Mouse (Mus musculus) embryonic facial prominence, embryonic 15.5 days (tissue): Measurements from ENCODE around the gene Celf6. TPM values are rescaled to one million over a fixed set of nuclear protein-coding genes. Genes with fewer than 3 reads are reported as not detected.
A peak's percentile ranks its signal among the peaks of the same experiment; 100 is the strongest.

Experiments used
- ATAC-seq: fragments of 200-750 bp; cut with Nextera tagmentation; 2 replicates; pipeline ENCODE4 v1.8.0; 2017; ENCODE audit warnings: low read depth, moderate TSS enrichment; ENCODE audit not compliant: insufficient number of reproducible peaks, low FRiP score, low TSS enrichment
- H3K27ac ChIP-seq: fragments of 300-500 bp; sonication (generic); replicated peaks from 2 replicates; pipeline ENCODE4 v1.5.1; 2015; ENCODE audit warnings: mild to moderate bottlenecking, inconsistent platforms
- H3K27me3 ChIP-seq: fragments of 300-500 bp; sonication (generic); 2 replicates; pipeline ENCODE4 v1.6.1; 2015; ENCODE audit warnings: inconsistent platforms
- H3K36me3 ChIP-seq: fragments of 300-500 bp; sonication (generic); 2 replicates; pipeline ENCODE4 v1.6.1; 2015; ENCODE audit warnings: mild to moderate bottlenecking, inconsistent platforms
- H3K4me1 ChIP-seq: fragments of 300-500 bp; sonication (generic); 2 replicates; pipeline ENCODE4 v1.6.1; 2015; ENCODE audit warnings: inconsistent platforms
- H3K4me2 ChIP-seq: fragments of 300-500 bp; sonication (generic); replicated peaks from 2 replicates; pipeline ENCODE4 v1.6.1; 2015; ENCODE audit warnings: mild to moderate bottlenecking, inconsistent platforms
- H3K4me3 ChIP-seq: fragments of 300-500 bp; sonication (generic); replicated peaks from 2 replicates; pipeline ENCODE4 v1.5.1; 2015; ENCODE audit warnings: mild to moderate bottlenecking, inconsistent platforms
- H3K9ac ChIP-seq: fragments of 300-500 bp; sonication (generic); 2 replicates; pipeline ENCODE4 v1.6.1; 2015; ENCODE audit warnings: inconsistent platforms
- H3K9me3 ChIP-seq: fragments of 300-500 bp; sonication (generic); replicated peaks from 2 replicates; pipeline ENCODE4 v1.6.1; 2016; ENCODE audit warnings: inconsistent platforms
- WGBS: fragments of 180-500 bp; shearing (Covaris S2); methylation state at CpG from one replicate; pipeline ENCODE4 v1.1.7; 2015; 5-methylcytosine and 5-hydroxymethylcytosine counted together
- polyA plus RNA-seq: library from polyadenylated mRNA; unstranded; fragments of >200 nt; fragmentation: Nextera tagmentation; extraction: Ambion mirVana; gene quantifications from 2 replicates; pipeline ENCODE4 v1.2.1, GENCODE M21; 2015

The Celf6 gene
- polyA plus RNA-seq, 1 experiment from 2014 or later = 0.48 TPM

DNA sequence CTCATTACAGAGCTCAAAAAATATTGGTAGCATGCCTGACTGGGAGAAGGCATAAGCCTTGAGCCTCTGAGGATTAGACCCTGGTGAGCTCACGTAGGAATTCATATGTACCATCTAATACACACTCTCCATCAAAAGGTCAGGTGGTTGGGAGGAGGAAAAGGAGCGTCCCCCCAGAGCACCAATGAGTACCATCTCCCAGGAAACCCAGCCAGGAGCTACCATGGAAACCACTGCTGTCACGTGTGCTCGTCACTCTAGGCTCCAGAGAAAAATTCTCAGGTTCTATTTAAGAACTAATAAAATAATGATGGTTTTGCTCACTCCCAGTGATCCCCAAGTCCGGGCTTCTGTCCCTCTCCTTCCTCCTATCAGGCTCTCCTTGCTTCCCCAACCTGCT is 10.5 kb downstream of the Celf6 start:
- Histone ChIP-seq H3K9ac (no peak overlapping the region), H3K9me3 (no peaks in the 10 kb centered on the region), H3K4me1 (no peaks in the 10 kb centered on the region), H3K27ac (no peak overlapping the region), H3K27me3 (peaks cover 8% of the 10 kb centered on the region; the same call in 1 of the 2 replicates), H3K4me2 (no peak overlapping the region), H3K4me3 (no peak overlapping the region), H3K36me3 (no peaks in the 10 kb centered on the region)
- 68% methylated on average over 5 of the region's 5 CpGs for WGBS
- no peak for ATAC-seq

DNA sequence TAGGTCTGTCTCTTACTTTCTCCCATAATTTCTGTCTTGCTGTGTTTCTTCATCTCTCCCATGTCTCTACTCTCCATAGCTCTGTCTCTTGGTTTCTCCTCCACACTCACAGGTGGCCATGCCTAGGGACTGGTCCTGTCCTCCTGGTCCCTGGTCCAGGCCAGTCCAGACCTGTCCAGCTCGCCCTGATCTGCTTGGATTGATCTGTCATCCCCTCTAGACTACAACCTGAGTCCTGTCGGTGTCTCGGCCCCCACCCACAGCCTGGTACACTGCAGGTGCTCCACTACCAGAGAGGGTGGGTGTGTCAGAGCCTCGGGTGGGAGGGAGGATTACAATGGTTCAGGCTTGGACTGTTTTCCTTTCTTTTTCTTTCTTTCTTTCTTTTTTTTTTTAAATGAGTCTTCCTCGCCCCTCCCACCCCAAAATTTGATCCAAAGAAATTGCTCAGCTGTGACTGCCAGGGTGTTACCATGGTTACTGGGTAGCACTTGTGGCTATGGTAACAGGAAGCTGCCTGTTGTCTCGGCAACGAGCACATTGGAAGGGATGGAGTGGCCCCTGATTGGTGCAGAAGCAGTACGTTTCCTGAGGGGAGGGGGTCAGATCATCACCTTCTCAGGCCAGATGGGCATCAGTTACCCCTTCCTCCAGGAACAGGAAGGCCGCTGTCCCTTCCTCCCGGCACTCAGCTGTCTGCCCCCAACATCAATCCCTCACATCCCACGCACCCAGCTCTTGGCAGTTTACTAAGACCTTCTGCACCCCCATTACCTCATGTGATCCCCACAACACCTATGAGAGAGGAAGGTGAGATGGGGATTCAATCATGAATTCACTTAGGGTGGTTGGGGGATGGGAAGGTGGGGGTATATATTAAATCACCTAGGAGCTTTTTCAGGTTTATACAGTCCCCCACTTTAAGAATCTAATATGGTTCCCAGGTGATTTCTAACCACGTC is 11.3 kb downstream of the Celf6 start:
- H3K4me2 ChIP-seq = no peak overlapping the region
- H3K9ac ChIP-seq = no peak overlapping the region
- H3K27ac ChIP-seq = no peak overlapping the region
- no peak overlapping the region for H3K4me3 ChIP-seq
- WGBS = 33% methylated on average over 12 of the region's 12 CpGs
- H3K36me3 ChIP-seq = no peaks in the 10 kb centered on the region
- H3K4me1 ChIP-seq = no peaks in the 10 kb centered on the region
- no peaks in the 10 kb centered on the region for H3K9me3 ChIP-seq
- peaks cover 8% of the 10 kb centered on the region; the same call in 1 of the 2 replicates for H3K27me3 ChIP-seq
- no peak; the same call in 1 of the 2 replicates for ATAC-seq

DNA sequence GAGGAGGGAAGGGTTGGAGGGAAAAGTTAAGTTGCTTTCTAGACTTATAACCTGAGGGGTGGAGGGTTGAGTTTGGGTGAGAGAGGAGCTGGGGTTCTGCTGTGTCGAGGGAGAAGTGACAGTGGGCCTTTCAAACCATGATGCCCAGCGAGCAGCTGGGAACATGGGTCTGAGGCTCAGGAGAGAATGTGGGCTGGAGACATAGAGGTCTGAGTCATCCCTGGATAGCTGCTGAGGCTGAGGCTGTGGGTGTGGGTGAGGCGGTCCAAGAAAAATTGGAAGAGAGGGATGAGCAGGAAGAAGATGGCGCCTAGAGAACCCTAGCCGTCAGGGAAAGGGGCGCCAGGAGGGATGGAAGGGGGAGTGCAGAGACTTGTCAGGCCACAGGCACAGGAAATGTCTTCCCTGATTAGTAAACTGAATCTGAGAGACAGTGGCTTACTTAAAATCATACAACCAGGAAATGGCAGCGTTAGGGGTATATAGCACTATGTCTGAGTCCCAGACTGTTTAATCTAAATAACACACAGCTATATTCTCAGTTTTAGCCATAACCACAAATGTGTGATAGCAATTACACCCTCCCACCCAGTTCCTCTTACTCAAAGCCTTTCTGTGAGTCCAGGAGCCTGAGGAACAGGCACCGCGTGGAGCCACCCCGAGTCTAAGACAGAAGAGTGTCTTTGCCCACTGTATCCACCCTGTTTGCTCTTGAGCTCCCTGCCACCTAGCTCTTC is 12.2 kb downstream of the Celf6 start:
- Histone ChIP-seq H3K27ac (no peak overlapping the region), H3K9me3 (no peaks in the 10 kb centered on the region), H3K4me1 (no peaks in the 10 kb centered on the region), H3K4me3 (no peak overlapping the region), H3K27me3 (peaks cover 8% of the 10 kb centered on the region; the same call in 1 of the 2 replicates), H3K36me3 (no peaks in the 10 kb centered on the region), H3K9ac (no peak overlapping the region), H3K4me2 (no peak overlapping the region)
- 70% methylated on average over 10 of the region's 10 CpGs for WGBS
- no peak for ATAC-seq

DNA sequence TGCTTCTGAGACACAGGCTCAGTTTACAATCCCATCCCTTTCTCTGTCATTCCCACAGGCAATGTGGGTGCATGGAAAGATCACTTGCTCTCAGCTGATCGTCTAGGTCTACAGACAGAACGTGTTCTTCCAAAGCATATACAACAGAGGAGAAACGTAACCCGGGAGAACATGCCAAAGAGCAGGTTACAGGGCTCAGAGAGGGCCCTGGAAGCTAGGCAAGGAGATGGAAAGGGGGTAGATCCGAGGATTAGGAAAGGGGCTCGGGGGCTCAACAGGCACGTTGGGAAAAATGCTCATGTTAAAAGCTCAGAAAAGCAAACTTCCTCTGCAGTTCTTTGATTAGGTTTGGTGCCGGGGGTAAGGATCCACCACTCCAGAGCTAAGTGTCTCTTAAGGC is 23.9 kb downstream of the Celf6 start:
- H3K9me3 ChIP-seq = no peaks in the 10 kb centered on the region
- 75% methylated on average over 8 of the region's 8 CpGs for WGBS
- no peak overlapping the region for H3K4me2 ChIP-seq
- H3K9ac ChIP-seq = no peak overlapping the region
- no peak overlapping the region for H3K27ac ChIP-seq
- no peaks in the 10 kb centered on the region for H3K4me1 ChIP-seq
- no peaks in the 10 kb centered on the region for H3K36me3 ChIP-seq
- no peak overlapping the region for H3K4me3 ChIP-seq
- ATAC-seq = no peak
- peaks cover 14% of the 10 kb centered on the region for H3K27me3 ChIP-seq

DNA sequence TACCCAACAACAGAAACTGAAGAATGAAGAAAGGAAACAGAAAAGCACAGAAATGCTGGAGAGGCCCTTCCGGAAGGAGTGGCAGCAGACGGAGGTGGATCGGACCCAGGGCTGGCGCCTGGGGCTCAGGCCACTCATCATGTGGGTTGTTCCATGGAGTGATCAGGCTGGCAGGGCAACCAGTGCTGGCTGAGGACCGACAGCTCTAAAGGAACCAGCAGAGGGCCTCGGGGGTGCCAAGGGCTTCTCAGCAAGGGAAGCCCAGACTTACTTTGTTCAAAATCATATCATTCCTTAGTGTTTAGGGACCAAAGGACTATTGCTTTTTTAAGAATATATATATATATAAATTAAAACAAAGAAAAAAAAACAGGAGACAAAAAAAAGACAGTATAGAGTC is 28.2 kb downstream of the Celf6 start:
- Histone ChIP-seq H3K4me3 (no peak overlapping the region), H3K36me3 (no peaks in the 10 kb centered on the region), H3K9me3 (no peaks in the 10 kb centered on the region), H3K27me3 (peaks cover 13% of the 10 kb centered on the region), H3K27ac (no peak overlapping the region), H3K4me2 (no peak overlapping the region), H3K9ac (no peak overlapping the region), H3K4me1 (no peaks in the 10 kb centered on the region)
- WGBS = 60% methylated on average over 6 of the region's 6 CpGs
- no peak for ATAC-seq

DNA sequence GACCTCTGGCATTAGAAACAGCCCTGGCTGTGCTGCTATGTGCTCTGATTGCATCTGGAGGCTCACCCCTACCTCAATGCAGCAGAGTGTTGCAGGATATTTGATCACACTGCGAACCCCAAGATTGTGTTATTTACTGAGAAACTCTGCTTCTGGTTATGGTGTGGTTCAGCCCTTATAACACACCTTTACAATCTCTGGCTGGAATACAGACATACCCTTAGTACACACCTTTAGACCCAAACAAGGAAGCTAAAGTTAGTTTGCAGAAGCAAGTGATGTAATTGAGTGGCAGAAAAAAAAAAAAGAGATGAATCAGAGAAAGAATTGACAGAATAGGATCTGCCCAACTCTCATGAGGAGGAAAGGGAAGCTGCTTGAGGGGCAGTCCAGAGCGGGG is 33.2 kb downstream of the Celf6 start:
- no peak overlapping the region for H3K4me3 ChIP-seq
- H3K36me3 ChIP-seq = no peaks in the 10 kb centered on the region
- H3K27ac ChIP-seq = no peak overlapping the region
- no peak overlapping the region for H3K4me2 ChIP-seq
- no peak overlapping the region for H3K9ac ChIP-seq
- no peaks in the 10 kb centered on the region for H3K4me1 ChIP-seq
- no peak for ATAC-seq
- 92% methylated on average over 2 of the region's 2 CpGs for WGBS
- no peaks in the 10 kb centered on the region for H3K9me3 ChIP-seq
- no peaks in the 10 kb centered on the region for H3K27me3 ChIP-seq

DNA sequence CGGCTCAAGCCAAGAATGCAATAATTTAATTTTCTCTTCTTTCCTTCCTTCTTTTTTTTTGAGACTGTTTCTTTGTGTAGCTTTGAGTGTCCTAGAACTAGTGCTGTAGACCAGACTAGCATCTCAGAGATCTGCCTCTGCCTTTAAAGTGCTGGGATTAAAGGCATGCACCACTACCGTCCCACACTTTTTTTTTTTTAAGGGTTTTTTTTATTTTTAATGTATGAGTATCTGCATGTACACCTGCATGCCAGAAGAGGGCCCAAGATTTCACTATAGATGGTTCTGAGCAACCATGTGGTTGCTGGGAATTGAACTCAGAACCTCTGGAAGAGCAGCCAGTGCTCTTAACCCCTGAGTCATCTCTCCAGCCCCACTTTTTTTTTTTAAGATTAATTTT is 38.1 kb downstream of the Celf6 start:
- no peak overlapping the region for H3K9ac ChIP-seq
- WGBS = 63% methylated on average over 2 of the region's 2 CpGs
- no peaks in the 10 kb centered on the region for H3K27me3 ChIP-seq
- H3K36me3 ChIP-seq = no peaks in the 10 kb centered on the region
- H3K4me1 ChIP-seq = peaks cover 11% of the 10 kb centered on the region
- no peak overlapping the region for H3K27ac ChIP-seq
- no peak overlapping the region for H3K4me2 ChIP-seq
- ATAC-seq = no peak
- H3K4me3 ChIP-seq = no peak overlapping the region
- no peaks in the 10 kb centered on the region for H3K9me3 ChIP-seq

DNA sequence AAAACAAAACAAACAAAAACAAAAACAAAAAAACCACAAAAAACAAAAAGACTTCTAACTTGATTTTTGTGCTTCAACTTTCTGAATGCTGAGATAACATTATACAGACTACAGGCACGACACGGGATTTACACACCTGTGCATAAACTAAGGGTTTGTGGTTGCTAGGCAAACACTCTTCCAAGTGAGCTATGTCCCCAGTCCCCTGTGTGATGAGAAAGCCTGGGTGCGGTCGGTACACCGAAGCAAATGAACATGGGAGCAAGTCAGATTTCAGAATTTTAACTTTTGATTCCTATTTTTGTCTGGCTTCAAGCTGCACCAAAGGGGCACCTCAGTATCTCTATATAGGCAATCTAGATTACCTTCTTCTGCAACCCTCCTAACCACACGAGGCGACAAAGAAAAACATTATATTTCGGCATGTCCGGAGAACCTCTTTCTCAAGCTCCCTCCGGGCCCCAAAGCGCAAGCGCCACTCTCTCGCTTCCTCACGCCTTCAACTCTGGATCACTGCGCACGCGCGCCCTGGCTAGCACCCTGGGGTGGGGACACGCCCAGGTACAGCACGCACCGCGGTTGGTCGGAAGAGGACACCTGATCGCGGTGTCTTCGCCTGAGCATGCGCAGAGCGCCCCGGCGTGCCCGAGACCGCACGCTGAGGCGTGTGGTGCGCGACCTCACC is 39.0 kb downstream of the Celf6 start, which contains the start of gene Parp6:
Parp6 (plus strand) TSS at position 663 of the 685 bp plus-strand sequence.
- H3K9ac ChIP-seq = peak within 1 kb of the TSS; percentile 96
- peak within 1 kb of the TSS; percentile 97 for H3K4me3 ChIP-seq
- H3K4me1 ChIP-seq = peaks cover 11% of the 10 kb centered on the region
- ATAC-seq = peak; percentile 100
- H3K36me3 ChIP-seq = no peaks in the 10 kb centered on the region
- no peaks in the 10 kb centered on the region for H3K27me3 ChIP-seq
- peak within 1 kb of the TSS; percentile 64 for H3K4me2 ChIP-seq
- H3K27ac ChIP-seq = peak within 1 kb of the TSS; percentile 90
- H3K9me3 ChIP-seq = no peaks in the 10 kb centered on the region
- under 1% methylated on average over 36 of the region's 36 CpGs for WGBS

DNA sequence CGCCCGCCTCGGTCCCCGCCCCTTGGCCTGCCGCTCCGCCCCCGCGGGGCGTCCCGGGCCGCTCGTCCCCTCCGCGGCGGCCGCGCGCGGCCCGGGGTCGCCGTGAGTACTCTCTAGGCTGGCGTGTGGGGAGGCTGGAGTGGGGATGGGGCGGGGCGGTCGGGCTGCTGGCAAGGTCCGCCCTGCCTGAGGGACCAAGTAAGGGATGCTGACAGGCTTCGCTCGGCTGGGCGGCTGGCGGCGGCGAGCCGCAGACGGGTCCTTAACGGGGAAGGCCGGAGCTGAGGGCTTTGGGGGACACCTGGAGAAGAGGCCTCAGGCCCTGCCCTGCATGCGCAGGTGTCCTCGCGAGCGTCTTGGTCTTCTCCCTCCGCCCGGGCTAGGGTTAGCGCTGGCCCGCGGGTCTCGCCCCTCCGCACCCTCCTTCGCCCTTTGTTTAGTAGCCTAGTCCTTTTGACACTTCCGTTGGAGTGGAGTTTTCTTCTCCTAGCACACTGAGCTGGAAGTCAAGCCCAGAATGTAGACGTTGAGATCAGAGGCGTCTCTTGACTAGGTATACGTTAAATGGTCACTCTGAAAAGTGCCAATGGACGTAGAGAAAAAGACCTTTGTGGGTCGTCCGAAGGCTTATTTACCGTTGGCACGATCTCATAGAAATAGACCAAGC is 39.7 kb downstream of the Celf6 start:
- Histone ChIP-seq H3K36me3 (peaks cover 6% of the 10 kb centered on the region), H3K4me1 (peaks cover 11% of the 10 kb centered on the region), H3K27ac (peak overlapping the region; percentile 90), H3K27me3 (no peaks in the 10 kb centered on the region), H3K9ac (peak overlapping the region; percentile 96), H3K4me2 (peak overlapping the region; percentile 64), H3K4me3 (peak overlapping the region; percentile 97), H3K9me3 (no peaks in the 10 kb centered on the region)
- peak; percentile 22 for ATAC-seq
- under 1% methylated on average over 49 of the region's 58 CpGs for WGBS

DNA sequence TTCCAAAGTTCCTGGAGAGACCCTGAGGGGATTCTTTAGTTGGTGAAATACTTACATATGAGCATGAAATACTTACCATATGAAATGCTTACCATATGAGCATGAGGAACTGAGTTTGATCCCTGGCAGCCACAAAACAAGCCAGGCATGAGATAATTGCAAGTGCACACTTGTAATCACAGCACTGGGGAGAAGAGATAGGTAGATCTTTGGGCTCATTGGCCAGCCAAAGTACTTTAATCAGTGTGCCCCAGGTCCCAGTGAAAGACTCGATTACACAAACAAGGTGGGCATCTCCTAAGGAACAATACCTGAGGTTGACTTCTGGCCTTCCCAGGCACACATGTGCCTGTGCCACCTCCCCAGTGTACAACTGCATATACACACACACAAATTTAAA is 60.7 kb downstream of the Celf6 start:
- no peak for ATAC-seq
- Histone ChIP-seq H3K4me3 (no peak overlapping the region), H3K27ac (no peak overlapping the region; the same call in 1 of the 2 replicates)

More for the DNA sequence above, 60.7 kb downstream of the Celf6 start:
- Histone ChIP-seq H3K36me3 (peaks cover 68% of the 10 kb centered on the region), H3K27me3 (no peaks in the 10 kb centered on the region), H3K9ac (no peak overlapping the region), H3K4me1 (0 out of 2 replicates have a peak, but pooled peaks cover 3% of the 10 kb centered on the region), H3K9me3 (no peaks in the 10 kb centered on the region), H3K4me2 (no peak overlapping the region)
- 35% methylated on average over 1 of the region's 1 CpGs for WGBS
